Mouse (Mus musculus): ENCODE results near the gene Trim63.

DNA sequence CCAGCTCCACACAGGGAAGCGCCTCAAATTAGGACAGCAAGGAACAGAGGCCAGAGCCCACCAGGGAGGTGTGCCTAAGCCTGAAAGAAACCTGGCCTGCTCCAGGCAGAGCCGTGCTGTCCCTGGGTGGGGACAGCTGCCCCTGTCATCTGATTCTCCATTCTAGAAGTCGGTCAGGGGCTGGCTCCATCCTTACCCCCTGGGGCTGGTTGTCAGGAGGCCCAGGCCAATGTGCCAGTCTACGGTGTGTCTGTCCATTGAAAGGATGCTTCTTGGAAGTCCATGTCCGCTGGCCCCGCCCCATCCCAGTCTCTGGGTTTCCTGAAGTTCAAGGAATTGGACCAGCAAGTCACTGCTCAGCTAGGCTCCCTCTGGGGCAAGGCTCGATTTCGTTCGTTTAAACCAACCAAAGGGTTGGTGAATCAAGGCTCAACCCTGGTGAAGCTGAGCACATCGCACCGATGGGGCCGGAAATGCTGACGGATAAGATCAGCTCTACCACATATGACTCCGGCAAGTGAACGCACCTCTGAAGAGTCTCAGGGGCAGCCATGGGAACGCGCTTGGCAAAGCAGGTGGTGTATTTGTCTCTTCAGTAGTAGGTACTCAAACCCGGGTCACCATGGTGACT lies 21.7 kb upstream of the Trim63 start:
- no peak for TF ChIP-seq TCF12 (IDR thresholded peaks at IDR 0.05; ENCODE audit: insufficient read depth, poor library complexity, severe bottlenecking)
- TF ChIP-seq USF1 (IDR thresholded peaks at IDR 0.05; ENCODE audit: low read depth) = no peak
